Mouse (Mus musculus): ENCODE measurements around the gene Ppih. TPM values are rescaled to one million over a fixed set of nuclear protein-coding genes. Genes with fewer than 3 reads are reported as not detected.

Gene Ppih
- total RNA-seq, 2 experiments from 2014 or later: 20.3 to 26.3 TPM

Other genes with a start within 250 kb of the Ppih start
- gene Slc2a1, start 211.8 kb downstream of the Ppih start, total RNA-seq (2021): 10 to 100 TPM in 1 of 2 experiments, 1 to 10 TPM in 1; 9.1 to 12.9 TPM
- gene Zfp691, start 146.4 kb downstream of the Ppih start, total RNA-seq (2021): 10 to 100 TPM; 13.5 to 15.9 TPM
- 1 to 10 TPM; 4.9 to 7.5 TPM for gene Ermap, start 130.5 kb downstream of the Ppih start, total RNA-seq (2021)
- 10 to 100 TPM; 24.6 to 27.8 TPM for gene Svbp, start 125.2 kb downstream of the Ppih start, total RNA-seq (2021)
- gene Tmem269, start 102.3 kb downstream of the Ppih start, total RNA-seq (2021): under 1 TPM; 0.27 to 0.39 TPM
- 10 to 100 TPM; 24.9 to 25.6 TPM for gene AU022252, start 87.8 kb downstream of the Ppih start, total RNA-seq (2021)
- 10 to 100 TPM; 26.2 to 29.3 TPM for gene P3h1, start 87.6 kb downstream of the Ppih start, total RNA-seq (2021)
- under 1 TPM; 0.54 to 0.64 TPM for gene Cldn19, start 65.1 kb downstream of the Ppih start, total RNA-seq (2021)
- 100 to 1,000 TPM; 521 to 559 TPM for gene Ybx1, start 25.9 kb downstream of the Ppih start, total RNA-seq (2021)
- gene Ccdc30, start 95.0 kb upstream of the Ppih start, total RNA-seq (2021): 10 to 100 TPM in 1 of 2 experiments, 1 to 10 TPM in 1; 6.7 to 10.5 TPM
- 10 to 100 TPM; 28.8 to 33.2 TPM for gene Ppcs, start 101.9 kb upstream of the Ppih start, total RNA-seq (2021)
- gene Zmynd12, start 102.3 kb upstream of the Ppih start, total RNA-seq (2021): 1 to 10 TPM; 1.9 to 2.6 TPM
- 1 to 10 TPM in 1 of 2 experiments, under 1 TPM in 1; 0.60 to 1.2 TPM for gene Rimkla, start 172.1 kb upstream of the Ppih start, total RNA-seq (2021)
- gene Foxj3, start 216.5 kb upstream of the Ppih start, total RNA-seq (2021): 10 to 100 TPM; 29.8 to 39.3 TPM
- gene Frg2f1, start 219.0 kb upstream of the Ppih start, total RNA-seq (2021): 10 to 100 TPM; 10.1 to 13.0 TPM